Mouse (Mus musculus) kidney, adult 2 months (tissue): ENCODE measurements around the gene Vezt. TPM values are rescaled to one million over a fixed set of nuclear protein-coding genes. Genes with fewer than 3 reads are reported as not detected.

ENCODE experiments used
- DNase-seq: peaks from one replicate; pipeline ENCODE4 v3.0.0; 2021
- H3K27ac ChIP-seq: fragments of 200-500 bp; 2 replicates; pipeline ENCODE4 v1.5.1; 2012; ENCODE audit warnings: low read depth, low read length, control low read depth, inconsistent platforms; ENCODE audit not compliant: insufficient read depth
- H3K27me3 ChIP-seq: fragments of 200-500 bp; replicated peaks from 2 replicates; pipeline ENCODE4 v1.6.1; 2012; ENCODE audit warnings: mild to moderate bottlenecking, moderate library complexity, low read length, inconsistent platforms; ENCODE audit not compliant: control insufficient read depth, insufficient read depth
- H3K36me3 ChIP-seq: fragments of 200-500 bp; 2 replicates; pipeline ENCODE4 v1.6.1; 2012; ENCODE audit warnings: mild to moderate bottlenecking, moderate library complexity, low read length, inconsistent platforms; ENCODE audit not compliant: control insufficient read depth, insufficient read depth
- H3K4me1 ChIP-seq: fragments of 200-500 bp; 2 replicates; pipeline ENCODE4 v1.6.1; 2011; ENCODE audit warnings: low read length; ENCODE audit not compliant: control insufficient read depth, insufficient read depth
- H3K4me3 ChIP-seq: fragments of 200-500 bp; 2 replicates; pipeline ENCODE4 v1.5.1; 2011; ENCODE audit warnings: mild to moderate bottlenecking, low read depth, low read length, control low read depth; ENCODE audit not compliant: insufficient read depth
- CTCF ChIP-seq: fragments of 200-500 bp; conservative IDR thresholded peaks from 2 replicates; pipeline ENCODE4 v1.5.1; 2011; ENCODE audit warnings: low read depth, mild to moderate bottlenecking, control low read depth, low read length, moderate library complexity, mixed read lengths; ENCODE audit not compliant: insufficient read depth, insufficient read length
- POLR2A ChIP-seq: fragments of 200-500 bp; IDR thresholded peaks from one replicate; pipeline ENCODE4 v1.6.1; 2011; ENCODE audit warnings: low read depth, low read length, control low read depth
- WGBS: fragments of 180-500 bp; shearing (Covaris S2); methylation state at CpG from one replicate; pipeline ENCODE4 v1.1.7; 2018; 5-methylcytosine and 5-hydroxymethylcytosine counted together
- polyA plus RNA-seq: library from polyadenylated mRNA; depleted of rRNA; stranded (reverse); fragments of >200 nt; gene quantifications from 2 replicates; pipeline ENCODE4 v1.2.3, GENCODE M21; 2012

Gene Vezt
- polyA plus RNA-seq, 1 experiment: 12.2 TPM

GRCm38 (mm10) chr10:93930236-93930824 is 105.3 kb downstream of the Vezt start:
- DNase-seq: no peak
- TF ChIP-seq CTCF (no peak), POLR2A (no peak)
- Histone ChIP-seq H3K36me3 (no peaks in the 10 kb centered on the region), H3K27me3 (no peaks in the 10 kb centered on the region), H3K27ac (no peak overlapping the region), H3K4me3 (no peak overlapping the region), H3K4me1 (no peaks in the 10 kb centered on the region)
- 53% methylated on average over 4 of the region's 4 CpGs for WGBS

DNA sequence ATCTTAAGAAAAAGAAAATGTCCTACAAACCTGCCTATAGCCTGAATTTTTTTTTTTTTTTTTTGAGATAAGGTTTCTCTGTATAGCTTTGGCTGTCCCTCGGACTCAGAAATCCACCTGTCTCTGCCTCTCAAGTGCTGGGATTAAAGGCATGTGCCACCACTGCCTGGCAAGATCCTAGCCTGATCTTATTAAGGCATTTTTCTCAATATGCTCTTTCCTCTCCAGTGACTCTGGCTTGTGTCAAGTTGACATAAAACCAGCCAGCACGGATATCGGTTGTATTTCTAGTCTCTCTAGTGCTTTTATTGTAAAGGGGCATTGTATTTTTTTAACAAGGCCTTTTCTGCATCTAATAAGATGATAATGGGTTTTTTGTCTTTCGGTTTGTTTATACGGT is 111.0 kb downstream of the Vezt start:
- Histone ChIP-seq H3K36me3 (no peaks in the 10 kb centered on the region), H3K4me3 (no peak overlapping the region), H3K27ac (no peak overlapping the region), H3K27me3 (no peaks in the 10 kb centered on the region), H3K4me1 (no peaks in the 10 kb centered on the region)
- no peak for DNase-seq
- WGBS: 82% methylated on average over 5 of the region's 5 CpGs
- TF ChIP-seq CTCF: no peak
- no peak for TF ChIP-seq POLR2A

- 94% methylated on average over 4 of the region's 4 CpGs for whole genome bisulfite sequencing
- Histone ChIP-seq H3K27ac (no peak overlapping the region), H3K36me3 (no peaks in the 10 kb centered on the region), H3K4me1 (no peaks in the 10 kb centered on the region), H3K27me3 (no peaks in the 10 kb centered on the region), H3K4me3 (no peak overlapping the region)
- DNase-seq: no peak
- TF ChIP-seq CTCF (no peak), POLR2A (no peak)
Measured at GRCm38 (mm10) chr10:93921160-93921559, 114.5 kb downstream of the Vezt start.

GRCm38 (mm10) chr10:93919227-93919626 is 116.4 kb downstream of the Vezt start:
- Histone ChIP-seq H3K27ac (peak overlapping the region; percentile 76), H3K4me3 (no peak overlapping the region), H3K36me3 (no peaks in the 10 kb centered on the region), H3K4me1 (no peaks in the 10 kb centered on the region; the same call in 1 of the 2 replicates), H3K27me3 (no peaks in the 10 kb centered on the region)
- TF ChIP-seq CTCF (no peak), POLR2A (no peak)
- peak; percentile 70 for DNase-seq
- WGBS: 57% methylated on average over 13 of the region's 13 CpGs

DNA sequence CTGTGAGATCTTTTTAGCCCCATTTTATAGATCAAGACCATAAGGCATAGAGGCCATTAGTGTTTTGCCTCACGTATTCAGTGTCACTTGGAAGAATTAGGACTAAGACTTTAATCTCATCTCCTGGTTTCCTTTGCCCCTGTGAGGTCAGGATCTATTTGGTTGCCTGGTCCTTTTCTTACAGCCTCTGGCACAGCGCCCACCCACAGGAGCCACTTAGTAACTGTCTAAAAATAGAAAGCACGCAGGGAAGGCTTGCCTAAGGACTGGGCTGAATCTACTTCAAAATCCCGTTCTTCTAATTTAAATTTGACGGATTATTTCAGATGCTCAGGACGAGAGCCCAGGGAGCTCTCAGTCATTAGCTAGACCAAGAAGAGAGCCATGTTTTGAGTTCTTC is 116.9 kb downstream of the Vezt start:
- TF ChIP-seq CTCF (no peak), POLR2A (no peak)
- DNase-seq: peak; percentile 61
- Histone ChIP-seq H3K27me3 (no peaks in the 10 kb centered on the region), H3K36me3 (no peaks in the 10 kb centered on the region), H3K4me3 (no peak overlapping the region), H3K27ac (peak overlapping the region; percentile 76), H3K4me1 (no peaks in the 10 kb centered on the region; the same call in 1 of the 2 replicates)
- WGBS: 42% methylated on average over 6 of the region's 6 CpGs

- TF ChIP-seq POLR2A: no peak
- 70% methylated on average over 2 of the region's 2 CpGs for WGBS
Measured at GRCm38 (mm10) chr10:93918087-93918486, 117.5 kb downstream of the Vezt start.

DNA sequence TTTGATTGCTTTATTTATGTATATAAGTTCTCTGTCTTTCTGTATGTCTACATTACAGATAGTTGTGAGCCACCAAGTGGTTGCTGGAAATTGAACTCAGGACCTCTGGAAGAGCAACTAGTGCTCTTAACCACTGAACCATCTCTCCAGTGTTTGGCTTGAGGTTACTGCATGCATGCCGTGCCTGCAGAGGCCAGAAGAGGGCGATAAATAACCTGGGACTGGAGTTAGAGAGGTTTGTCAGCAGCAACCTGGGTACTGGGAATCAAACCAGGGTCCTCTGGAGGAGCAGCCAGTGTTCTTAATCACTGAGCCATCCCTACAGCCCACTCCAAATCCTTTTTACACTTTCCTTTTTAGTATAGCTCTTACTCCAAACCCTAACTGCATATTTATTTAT is 118.8 kb downstream of the Vezt start:
- Histone ChIP-seq H3K4me1 (no peaks in the 10 kb centered on the region; the same call in 1 of the 2 replicates), H3K4me3 (no peak overlapping the region), H3K27ac (no peak overlapping the region), H3K36me3 (no peaks in the 10 kb centered on the region), H3K27me3 (no peaks in the 10 kb centered on the region; the same call in 1 of the 2 replicates)
- TF ChIP-seq POLR2A (no peak), CTCF (no peak)
- no peak for DNase-seq
- 82% methylated on average over 2 of the region's 2 CpGs for WGBS

More at GRCm38 (mm10) chr10:93918087-93918486, 117.5 kb downstream of the Vezt start:
- Histone ChIP-seq H3K27ac (no peak overlapping the region), H3K4me1 (no peaks in the 10 kb centered on the region; the same call in 1 of the 2 replicates), H3K27me3 (no peaks in the 10 kb centered on the region; the same call in 1 of the 2 replicates), H3K36me3 (no peaks in the 10 kb centered on the region), H3K4me3 (no peak overlapping the region)
- no peak for DNase-seq
